Mouse (Mus musculus): Measurements from ENCODE around the gene Tmprss2. TPM values are rescaled to one million over a fixed set of nuclear protein-coding genes. Genes with fewer than 3 reads are reported as not detected.

Tmprss2 gene
- 0.15 and 0.24 TPM in 2 replicates for polyA plus RNA-seq (2016; fragmentation: Nextera tagmentation; extraction: Ambion mirVana)

DNA sequence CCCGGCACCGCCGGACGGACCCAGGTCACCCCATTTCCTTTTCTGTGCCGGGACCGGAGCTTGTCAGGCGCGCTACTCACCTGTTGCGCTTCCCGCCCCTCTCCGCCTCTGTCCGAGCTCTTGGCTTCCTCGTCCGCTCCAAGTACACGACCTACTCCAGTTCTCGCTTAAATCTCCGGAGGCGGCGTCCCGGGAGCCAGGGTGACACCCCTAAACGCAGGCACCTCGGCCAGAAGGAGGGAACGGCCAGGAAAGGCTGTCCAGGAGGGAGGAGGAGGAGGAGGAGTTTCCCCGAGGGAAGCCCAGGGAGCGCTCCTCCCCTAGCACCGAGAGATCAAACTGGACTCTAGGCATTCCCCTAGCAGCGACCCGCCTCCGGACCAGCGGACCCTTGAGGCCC is at the start of gene Tmprss2:
Tmprss2 (minus strand) TSS at position 257 of the 400 bp plus-strand sequence.
- Histone ChIP-seq H3K4me1 (peaks cover 16% of the 10 kb centered on the region), H3K4me3 (peak within 1 kb of the TSS; percentile 46), H3K9me3 (replicated peaks) (no peaks in the 10 kb centered on the region), H3K27ac (replicated peaks) (no peak within 1 kb of the TSS), H3K27me3 (ENCODE audit: low read depth, poor library complexity, severe bottlenecking) (peaks cover 58% of the 10 kb centered on the region), H3K36me3 (no peaks in the 10 kb centered on the region)
- WGBS: under 1% methylated on average over 30 of the region's 30 CpGs
- peak; percentile 36 for DNase-seq (ENCODE audit: low spot score)

DNA sequence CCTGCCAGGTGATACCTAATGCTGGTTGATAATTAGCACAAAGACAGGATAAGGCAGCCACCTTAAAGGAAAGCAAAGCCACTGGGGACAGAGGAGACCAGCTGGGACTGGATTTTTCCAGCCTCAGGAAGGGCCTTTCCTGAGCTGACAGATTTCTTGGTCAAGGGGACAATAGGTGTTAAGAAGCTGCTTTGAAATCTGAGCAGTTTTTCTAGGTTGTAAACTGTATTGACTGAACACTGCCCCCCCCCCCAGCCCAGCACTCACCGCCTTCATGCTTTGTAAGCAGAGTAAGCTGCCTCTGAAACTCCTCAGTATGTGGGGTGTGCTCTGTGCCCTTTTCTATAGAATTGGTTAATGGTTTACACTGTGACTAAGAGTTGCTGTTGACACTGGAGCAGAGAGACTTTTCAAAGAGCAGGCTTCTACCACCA is 48.2 kb upstream of the Tmprss2 start:
- H3K4me3 ChIP-seq: no peak overlapping the region
- WGBS: 8% methylated on average over 1 of the region's 1 CpGs
- H3K27ac ChIP-seq (replicated peaks): peak overlapping the region; percentile 69
- H3K36me3 ChIP-seq: no peaks in the 10 kb centered on the region
- H3K27me3 ChIP-seq (ENCODE audit: low read depth, poor library complexity, severe bottlenecking): peaks cover 16% of the 10 kb centered on the region
- peak; percentile 35 for DNase-seq (ENCODE audit: low spot score)
- H3K4me1 ChIP-seq: peaks cover 27% of the 10 kb centered on the region
- H3K9me3 ChIP-seq (replicated peaks): no peaks in the 10 kb centered on the region

DNA sequence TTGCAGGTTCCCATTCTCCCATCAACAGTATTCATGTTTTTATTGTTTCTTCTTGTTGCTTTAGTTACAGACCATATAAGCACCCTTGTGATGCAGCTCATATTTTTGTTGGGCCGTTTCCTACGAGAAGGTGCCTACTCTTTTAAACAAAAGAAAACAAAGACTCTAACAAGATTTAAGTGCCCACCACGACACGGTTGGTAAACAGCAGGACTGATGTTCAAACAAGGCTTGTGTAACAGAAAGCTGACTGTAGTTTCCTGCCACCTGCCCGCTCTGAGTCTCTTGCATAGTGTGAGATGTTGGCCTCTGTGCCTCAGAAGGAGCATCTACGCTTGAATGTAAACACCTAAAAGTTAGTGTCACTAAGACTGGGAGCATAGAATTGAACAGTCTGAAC is 47.5 kb upstream of the Tmprss2 start:
- no peak overlapping the region for H3K27ac ChIP-seq (replicated peaks)
- no peaks in the 10 kb centered on the region for H3K9me3 ChIP-seq (replicated peaks)
- H3K4me3 ChIP-seq: no peak overlapping the region
- whole genome bisulfite sequencing: 63% methylated on average over 6 of the region's 6 CpGs
- H3K27me3 ChIP-seq (ENCODE audit: low read depth, poor library complexity, severe bottlenecking): peaks cover 16% of the 10 kb centered on the region
- DNase-seq (ENCODE audit: low spot score): no peak
- H3K36me3 ChIP-seq: no peaks in the 10 kb centered on the region
- H3K4me1 ChIP-seq: peaks cover 27% of the 10 kb centered on the region

GRCm38 (mm10) chr16:97655800-97656199 is 44.8 kb upstream of the Tmprss2 start:
- no peaks in the 10 kb centered on the region for H3K36me3 ChIP-seq
- 92% methylated on average over 2 of the region's 2 CpGs for WGBS
- no peak overlapping the region for H3K4me3 ChIP-seq
- peaks cover 8% of the 10 kb centered on the region for H3K27me3 ChIP-seq (ENCODE audit: low read depth, poor library complexity, severe bottlenecking)
- peaks cover 17% of the 10 kb centered on the region for H3K4me1 ChIP-seq
- no peak overlapping the region for H3K27ac ChIP-seq (replicated peaks)
- no peak for DNase-seq (ENCODE audit: low spot score)
- H3K9me3 ChIP-seq (replicated peaks): no peaks in the 10 kb centered on the region

- WGBS: 84% methylated on average over 9 of the region's 9 CpGs
- no peak for DNase-seq (ENCODE audit: low spot score)
- Histone ChIP-seq H3K36me3 (no peaks in the 10 kb centered on the region), H3K4me3 (no peak overlapping the region), H3K9me3 (replicated peaks) (no peaks in the 10 kb centered on the region), H3K27ac (replicated peaks) (no peak overlapping the region), H3K4me1 (peaks cover 12% of the 10 kb centered on the region; the same call in 1 of the 2 replicates), H3K27me3 (ENCODE audit: low read depth, poor library complexity, severe bottlenecking) (no peaks in the 10 kb centered on the region)
Measured at GRCm38 (mm10) chr16:97649522-97650188, 38.7 kb upstream of the Tmprss2 start.

DNA sequence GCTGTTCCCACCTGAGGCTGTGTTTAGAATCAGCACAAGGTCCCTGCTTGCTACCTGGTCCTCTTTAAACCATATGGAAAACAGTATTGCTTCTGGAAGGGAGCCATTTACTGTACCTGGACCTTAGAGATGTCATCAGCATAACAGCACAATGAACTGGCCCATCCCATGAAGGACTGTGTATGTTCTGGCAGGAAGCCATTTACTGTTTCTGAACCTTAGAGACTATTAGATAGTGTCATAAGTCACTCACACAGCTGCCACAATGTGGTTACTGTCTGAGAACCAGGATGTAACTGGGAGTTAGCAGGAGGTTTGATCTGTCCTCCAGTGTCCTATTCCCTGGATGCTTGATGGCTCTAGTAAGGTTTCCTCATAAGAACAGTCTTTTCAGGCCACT is 33.7 kb upstream of the Tmprss2 start:
- no peak overlapping the region for H3K4me3 ChIP-seq
- H3K27me3 ChIP-seq (ENCODE audit: low read depth, poor library complexity, severe bottlenecking): no peaks in the 10 kb centered on the region
- no peaks in the 10 kb centered on the region for H3K4me1 ChIP-seq
- H3K27ac ChIP-seq (replicated peaks): no peak overlapping the region
- no peak for DNase-seq (ENCODE audit: low spot score)
- H3K9me3 ChIP-seq (replicated peaks): no peaks in the 10 kb centered on the region
- H3K36me3 ChIP-seq: no peaks in the 10 kb centered on the region

- H3K27me3 ChIP-seq (ENCODE audit: low read depth, poor library complexity, severe bottlenecking): no peaks in the 10 kb centered on the region
- H3K4me3 ChIP-seq: no peak overlapping the region
- H3K27ac ChIP-seq (replicated peaks): no peak overlapping the region
- no peaks in the 10 kb centered on the region for H3K9me3 ChIP-seq (replicated peaks)
- DNase-seq (ENCODE audit: low spot score): no peak
- no peaks in the 10 kb centered on the region for H3K4me1 ChIP-seq
- WGBS: 95% methylated on average over 3 of the region's 3 CpGs
- H3K36me3 ChIP-seq: no peaks in the 10 kb centered on the region
Measured at GRCm38 (mm10) chr16:97639630-97640029, 28.6 kb upstream of the Tmprss2 start.

- H3K4me3 ChIP-seq: no peak overlapping the region
Measured at GRCm38 (mm10) chr16:97632880-97633484, 22.0 kb upstream of the Tmprss2 start.

GRCm38 (mm10) chr16:97623166-97623565 is 12.2 kb upstream of the Tmprss2 start:
- Histone ChIP-seq H3K27ac (replicated peaks) (no peak overlapping the region), H3K4me1 (peaks cover 7% of the 10 kb centered on the region), H3K36me3 (no peaks in the 10 kb centered on the region), H3K4me3 (no peak overlapping the region), H3K27me3 (ENCODE audit: low read depth, poor library complexity, severe bottlenecking) (no peaks in the 10 kb centered on the region), H3K9me3 (replicated peaks) (no peaks in the 10 kb centered on the region)
- no peak for DNase-seq (ENCODE audit: low spot score)
- WGBS: 85% methylated on average over 6 of the region's 6 CpGs

More at GRCm38 (mm10) chr16:97632880-97633484, 22.0 kb upstream of the Tmprss2 start:
- DNase-seq (ENCODE audit: low spot score): no peak
- 67% methylated on average over 4 of the region's 4 CpGs for WGBS
- Histone ChIP-seq H3K27ac (replicated peaks) (no peak overlapping the region), H3K4me1 (no peaks in the 10 kb centered on the region), H3K27me3 (ENCODE audit: low read depth, poor library complexity, severe bottlenecking) (no peaks in the 10 kb centered on the region), H3K9me3 (replicated peaks) (no peaks in the 10 kb centered on the region), H3K36me3 (no peaks in the 10 kb centered on the region)

DNA sequence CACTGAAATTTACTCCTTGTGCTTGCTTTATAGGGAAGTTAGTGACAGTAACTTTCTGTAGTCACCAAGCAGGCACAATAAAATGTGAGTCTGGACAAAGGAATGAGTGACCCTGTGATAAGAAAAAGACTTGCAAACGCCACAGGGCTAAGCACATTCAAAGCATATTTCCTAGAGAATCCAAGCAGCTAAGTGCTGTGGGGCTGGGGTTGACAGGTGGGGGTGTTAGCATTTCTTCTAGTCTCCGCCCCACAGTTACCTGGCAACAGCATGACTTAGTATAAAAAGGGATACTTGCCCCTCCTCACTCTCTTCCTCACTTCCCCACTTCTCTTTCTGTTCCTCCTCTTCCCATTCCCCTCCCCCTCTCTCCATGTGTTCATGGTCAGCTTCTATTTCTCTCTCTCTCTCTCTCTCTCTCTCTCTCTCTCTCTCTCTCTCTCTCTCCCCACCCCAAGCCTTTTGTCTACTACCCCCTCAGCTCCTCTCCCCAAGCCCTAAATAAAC is 11.4 kb upstream of the Tmprss2 start:
- WGBS: 49% methylated on average over 2 of the region's 2 CpGs
- Histone ChIP-seq H3K36me3 (no peaks in the 10 kb centered on the region), H3K4me1 (peaks cover 7% of the 10 kb centered on the region)

DNA sequence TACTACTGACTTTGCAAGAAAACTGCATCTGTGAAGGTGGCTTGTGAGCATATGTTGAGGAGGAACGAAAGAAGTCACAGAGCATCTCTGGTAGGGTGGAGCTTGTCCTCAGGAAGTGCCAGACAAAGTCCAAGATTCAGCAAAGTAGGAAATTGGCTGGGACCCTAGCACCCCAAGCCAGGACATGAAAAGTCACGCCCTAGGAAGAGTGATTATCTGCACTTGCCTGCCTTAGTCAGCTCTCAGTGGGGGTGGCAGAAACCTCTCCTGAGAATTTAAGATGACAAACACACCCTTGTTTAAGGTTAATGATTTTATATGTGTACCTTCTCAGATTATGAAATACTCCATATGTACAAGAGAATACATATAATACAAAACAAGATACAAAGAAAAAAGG is 7.3 kb upstream of the Tmprss2 start:
- WGBS: 82% methylated on average over 2 of the region's 2 CpGs
- peaks cover 7% of the 10 kb centered on the region for H3K4me1 ChIP-seq
- no peak for DNase-seq (ENCODE audit: low spot score)
- H3K27ac ChIP-seq (replicated peaks): no peak overlapping the region
- H3K27me3 ChIP-seq (ENCODE audit: low read depth, poor library complexity, severe bottlenecking): peaks cover 3% of the 10 kb centered on the region
- H3K9me3 ChIP-seq (replicated peaks): no peaks in the 10 kb centered on the region
- H3K36me3 ChIP-seq: no peaks in the 10 kb centered on the region
- no peak overlapping the region for H3K4me3 ChIP-seq

More for the DNA sequence above, 11.4 kb upstream of the Tmprss2 start:
- DNase-seq (ENCODE audit: low spot score): no peak
- Histone ChIP-seq H3K27ac (replicated peaks) (no peak overlapping the region), H3K4me3 (no peak overlapping the region), H3K27me3 (ENCODE audit: low read depth, poor library complexity, severe bottlenecking) (no peaks in the 10 kb centered on the region), H3K9me3 (replicated peaks) (no peaks in the 10 kb centered on the region)

GRCm38 (mm10) chr16:97612009-97612408 is 1.0 kb upstream of the Tmprss2 start:
- Histone ChIP-seq H3K27me3 (ENCODE audit: low read depth, poor library complexity, severe bottlenecking) (peaks cover 58% of the 10 kb centered on the region), H3K27ac (replicated peaks) (no peak overlapping the region), H3K9me3 (replicated peaks) (no peaks in the 10 kb centered on the region), H3K4me3 (no peak overlapping the region), H3K36me3 (no peaks in the 10 kb centered on the region), H3K4me1 (peaks cover 16% of the 10 kb centered on the region)
- 68% methylated on average over 4 of the region's 4 CpGs for WGBS
- DNase-seq (ENCODE audit: low spot score): no peak

DNA sequence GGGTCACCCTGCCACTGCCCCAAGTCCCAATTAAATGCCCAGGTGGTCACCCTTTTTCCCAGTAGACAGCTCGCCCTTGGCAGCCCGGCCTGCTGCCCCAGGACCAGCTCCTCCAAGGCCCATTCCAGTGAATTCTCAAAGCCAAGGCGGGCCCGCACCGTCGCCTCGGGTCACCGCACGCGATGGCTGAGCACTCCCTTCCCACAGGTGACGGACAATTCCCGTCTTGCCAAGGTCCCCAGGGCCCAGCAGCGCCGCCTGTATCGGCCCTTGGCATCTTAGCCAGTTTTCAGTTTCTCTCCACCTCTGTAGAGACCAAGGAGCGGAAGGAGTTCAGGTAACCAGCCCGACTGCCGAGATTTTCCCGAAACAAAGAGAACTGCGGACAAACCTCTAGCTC is 749 bp downstream of the Tmprss2 start:
- H3K4me1 ChIP-seq: peaks cover 16% of the 10 kb centered on the region
- DNase-seq (ENCODE audit: low spot score): no peak
- no peaks in the 10 kb centered on the region for H3K9me3 ChIP-seq (replicated peaks)
- H3K36me3 ChIP-seq: no peaks in the 10 kb centered on the region
- H3K27ac ChIP-seq (replicated peaks): no peak overlapping the region
- peaks cover 58% of the 10 kb centered on the region for H3K27me3 ChIP-seq (ENCODE audit: low read depth, poor library complexity, severe bottlenecking)
- 4% methylated on average over 20 of the region's 20 CpGs for WGBS
- peak overlapping the region; percentile 46 for H3K4me3 ChIP-seq
